ENCODE assay signal across 16 mouse cellular contexts in genomic region chr9:40323171-40323570, GRCm38 (mm10). TPM values are rescaled to one million over a fixed set of nuclear protein-coding genes. Genes with fewer than 3 reads are reported as not detected.
DNase-seq lines count a peak whose midpoint lies in the region; ATAC-seq and TF ChIP-seq lines count a peak whose summit lies in the region.
"Had no signal": no experiment of that assay in that cellular context is flagged by ENCODE, and none has a peak within 500 bp of the region (broad histone marks: within the 10 kb centered on the region; RNA-seq: fewer than 3 reads in every experiment).

No protein-coding gene starts in this region.

- H3K4me3 ChIP-seq in kidney, adult 2 months (ENCODE audit: insufficient read depth, low read depth, low read length): no peak overlapping the region
- H3K4me3 ChIP-seq in liver, embryonic 11.5 days (ENCODE audit: low read depth, low read length): peak overlapping the region; percentile 44
- H3K4me3 ChIP-seq in small intestine, adult 2 months (ENCODE audit: low read depth, low read length): peak overlapping the region; percentile 68
- H3K4me3 ChIP-seq: forebrain, embryonic 13.5 days; limb, embryonic 12.5 days; midbrain, embryonic 10.5 days had no signal

- no peak overlapping the region for H3K4me2 ChIP-seq in liver, embryonic 11.5 days
- H3K4me2 ChIP-seq: forebrain, embryonic 13.5 days; limb, embryonic 12.5 days had no signal

- peak; percentile 49 for DNase-seq in kidney, adult 11 months
- DNase-seq in kidney, adult 9 months: no peak
- DNase-seq in kidney, adult 2 months: peak; percentile 73
- no peak for DNase-seq in liver, embryonic 11.5 days (ENCODE audit: low spot score)
- DNase-seq in ovary, postnatal 36 days (ENCODE audit: low spot score): no peak
- no peak for DNase-seq in layer of hippocampus, adult 11-12 months (ENCODE audit: low spot score)
- DNase-seq: cerebellum, adult 11-12 months; heart, adult 18-20 months; heart, postnatal 14 days; thymus, postnatal 36 days had no signal

- ATAC-seq in liver, embryonic 11.5 days (replicated peaks; ENCODE audit: low FRiP score): peak; percentile 69
- no peak for ATAC-seq in granulocyte monocyte progenitor cell, adult 5-6 weeks (replicated peaks; ENCODE audit: poor library complexity, severe bottlenecking)
- ATAC-seq: forebrain, embryonic 13.5 days; Patski had no signal

- no peak overlapping the region for H3K27ac ChIP-seq in kidney, adult 2 months (ENCODE audit: insufficient read depth, low read depth, low read length)
- H3K27ac ChIP-seq in liver, embryonic 11.5 days (ENCODE audit: low read depth, low read length): peak overlapping the region; percentile 48
- peak overlapping the region; percentile 94 for H3K27ac ChIP-seq in small intestine, adult 2 months (ENCODE audit: insufficient read depth, low read depth, low read length)
- H3K27ac ChIP-seq: forebrain, embryonic 13.5 days; limb, embryonic 12.5 days; midbrain, embryonic 10.5 days had no signal

- H3K9me3 ChIP-seq in liver, embryonic 11.5 days (ENCODE audit: control insufficient read depth, low read length): no peaks in the 10 kb centered on the region
- H3K9me3 ChIP-seq: forebrain, embryonic 13.5 days; limb, embryonic 12.5 days; midbrain, embryonic 10.5 days had no signal

- H3K27me3 ChIP-seq in kidney, adult 2 months (replicated peaks; ENCODE audit: control insufficient read depth, insufficient read depth, low read length): no peaks in the 10 kb centered on the region
- H3K27me3 ChIP-seq in liver, embryonic 11.5 days (replicated peaks; ENCODE audit: control insufficient read depth, insufficient read depth, low read length): no peaks in the 10 kb centered on the region
- H3K27me3 ChIP-seq in small intestine, adult 2 months (ENCODE audit: control insufficient read depth, insufficient read depth, low read length): no peaks in the 10 kb centered on the region
- H3K27me3 ChIP-seq: forebrain, embryonic 13.5 days; limb, embryonic 12.5 days; Patski had no signal

- no peak for TF ChIP-seq CTCF in kidney, adult 2 months (conservative IDR thresholded peaks at IDR 0.05; ENCODE audit: insufficient read depth, insufficient read length, low read depth, low read length)
- TF ChIP-seq CTCF in small intestine, adult 2 months (IDR thresholded peaks at IDR 0.05; ENCODE audit: extremely low read depth, insufficient read length, insufficient replicate concordance, low read depth, low read length): no peak

- no peak for TF ChIP-seq POLR2A in kidney, adult 2 months (IDR thresholded peaks at IDR 0.05; ENCODE audit: low read depth, low read length)
- peak; percentile 36; the same call in 1 of the 2 replicates for TF ChIP-seq POLR2A in small intestine, adult 2 months (IDR thresholded peaks at IDR 0.05; ENCODE audit: low read depth, low read length)

- peaks cover 26% of the 10 kb centered on the region; the same call in 1 of the 2 replicates for H3K4me1 ChIP-seq in kidney, adult 2 months (ENCODE audit: control insufficient read depth, insufficient read depth, low read length)
- peaks cover 5% of the 10 kb centered on the region; the same call in 1 of the 2 replicates for H3K4me1 ChIP-seq in liver, embryonic 11.5 days (replicated peaks; ENCODE audit: control insufficient read depth, insufficient read depth, low read length)
- H3K4me1 ChIP-seq in small intestine, adult 2 months (ENCODE audit: control insufficient read depth, insufficient read depth, insufficient read length, low read length): peaks cover 31% of the 10 kb centered on the region
- H3K4me1 ChIP-seq: forebrain, embryonic 13.5 days had no signal

- 39% methylated on average over 5 of the region's 5 CpGs for WGBS in kidney, adult 2 months
- WGBS in liver, embryonic 11.5 days: 61% methylated on average over 5 of the region's 5 CpGs
- 34% methylated on average over 5 of the region's 5 CpGs for WGBS in small intestine, adult 2 months

- no peaks in the 10 kb centered on the region for H3K36me3 ChIP-seq in kidney, adult 2 months (ENCODE audit: control insufficient read depth, insufficient read depth, low read length)
- no peaks in the 10 kb centered on the region for H3K36me3 ChIP-seq in liver, embryonic 11.5 days (ENCODE audit: control insufficient read depth, insufficient read depth, low read length)
- peaks cover 3% of the 10 kb centered on the region; the same call in 1 of the 2 replicates for H3K36me3 ChIP-seq in small intestine, adult 2 months (ENCODE audit: control insufficient read depth, insufficient read depth, low read length)
- H3K36me3 ChIP-seq: limb, embryonic 12.5 days; midbrain, embryonic 10.5 days had no signal

- H3K9ac ChIP-seq in liver, embryonic 11.5 days (ENCODE audit: low read depth, low read length): peak overlapping the region; percentile 40; the same call in 1 of the 2 replicates
- H3K9ac ChIP-seq: forebrain, embryonic 13.5 days; limb, embryonic 12.5 days had no signal

RNA-seq across cellular contexts. Expression of gene Scn3b, which starts 54.2 kb away (rescaled TPM):
- polyA plus RNA-seq in kidney, adult 2 months (2012; rRNA removed): 0.05 and 0.38 TPM in 2 replicates
- polyA plus RNA-seq in liver, embryonic 11.5 days (2014; fragmentation: Nextera tagmentation; extraction: Ambion mirVana): 0.08 and 0.22 TPM in 2 replicates
- polyA plus RNA-seq in small intestine, adult 2 months (2012; rRNA removed): 0.13 and 0.43 TPM in 2 replicates
- total RNA-seq in granulocyte monocyte progenitor cell, adult 5-6 weeks (2014; fragmentation: Nextera tagmentation): 2.6 TPM in 1 of 2 replicates, not detected in the other
- total RNA-seq in granulocyte monocyte progenitor cell, adult 5-6 weeks (2017): not detected in 2 replicates

Comparison
In these comparisons a context has a peak if more than half of its experiments do, and no peak if none do; other contexts are left out.
1. DNase-seq: peak in kidney, adult 11 months (single experiment) and kidney, adult 2 months (single experiment); none in kidney, adult 9 months (single experiment), liver, embryonic 11.5 days (single experiment), ovary, postnatal 36 days (single experiment) and layer of hippocampus, adult 11-12 months (single experiment).